Mouse (Mus musculus) kidney, postnatal 36 days (tissue): Measurements from ENCODE around the gene Nudt8.

Experiments used
- DNase-seq, 2 experiments: peaks; one replicate each; pipeline ENCODE4 v3.0.0; 2021 to 2022; ENCODE audit warnings: mixed read lengths in 2 of 2

Nudt8 gene

GRCm38 (mm10) chr19:3988066-3988465 is 12.3 kb upstream of the Nudt8 start:
- peak in 1 of 2 experiments; percentile 64 for DNase-seq

- peak in 1 of 2 experiments; percentile 48 for DNase-seq
These were observed 11.6 kb upstream of the Nudt8 start for GRCm38 (mm10) chr19:3988750-3989149.

- DNase-seq: no peak
These were observed 9.6 kb upstream of the Nudt8 start for GRCm38 (mm10) chr19:3990804-3991203.

- DNase-seq: peak in 1 of 2 experiments; percentile 71
These were observed 8.8 kb upstream of the Nudt8 start for GRCm38 (mm10) chr19:3991562-3991961.

- DNase-seq: no peak
These were observed 8.4 kb upstream of the Nudt8 start for GRCm38 (mm10) chr19:3991966-3992365.

GRCm38 (mm10) chr19:3992416-3992815 is 8.0 kb upstream of the Nudt8 start, which contains the start of gene Tbx10:
Gene Tbx10, plus strand, starts transcription at chr19:3992752.
- DNase-seq: peak in 1 of 2 experiments; percentile 68

GRCm38 (mm10) chr19:3994932-3995331 is 5.4 kb upstream of the Nudt8 start:
- no peak for DNase-seq

- DNase-seq: no peak
These were observed 4.9 kb upstream of the Nudt8 start for GRCm38 (mm10) chr19:3995505-3995904.

GRCm38 (mm10) chr19:3996106-3996505 is 4.3 kb upstream of the Nudt8 start:
- no peak for DNase-seq

GRCm38 (mm10) chr19:3996747-3997146 is 3.6 kb upstream of the Nudt8 start:
- peak; percentile 59 to 66 for DNase-seq

GRCm38 (mm10) chr19:3997231-3997630 is 3.1 kb upstream of the Nudt8 start:
- DNase-seq: peak in 1 of 2 experiments; percentile 51

GRCm38 (mm10) chr19:3998335-3998734 is 2.0 kb upstream of the Nudt8 start:
- DNase-seq: no peak

GRCm38 (mm10) chr19:3999121-3999730 is 1.2 kb upstream of the Nudt8 start:
- no peak for DNase-seq

GRCm38 (mm10) chr19:4000949-4001525 is 657 bp downstream of the Nudt8 start:
- peak in 1 of 2 experiments; percentile 36 for DNase-seq

- DNase-seq: no peak
These were observed 1.4 kb downstream of the Nudt8 start for GRCm38 (mm10) chr19:4001752-4002151.

- no peak for DNase-seq
These were observed 2.7 kb downstream of the Nudt8 start, which contains the start of gene Doc2g for GRCm38 (mm10) chr19:4003112-4003511. Gene Doc2g, plus strand, starts transcription at chr19:4003313.

GRCm38 (mm10) chr19:4003641-4004040 is 3.3 kb downstream of the Nudt8 start:
- no peak for DNase-seq

- no peak for DNase-seq
These were observed 4.0 kb downstream of the Nudt8 start for GRCm38 (mm10) chr19:4004331-4004730.

GRCm38 (mm10) chr19:4005091-4005490 is 4.7 kb downstream of the Nudt8 start:
- no peak for DNase-seq

- DNase-seq: no peak
These were observed 5.6 kb downstream of the Nudt8 start for GRCm38 (mm10) chr19:4005971-4006370.

GRCm38 (mm10) chr19:4011086-4011485 is 10.7 kb downstream of the Nudt8 start:
- DNase-seq: no peak

GRCm38 (mm10) chr19:4012432-4013022 is 12.1 kb downstream of the Nudt8 start, which contains the start of gene Ndufv1:
Gene Ndufv1, minus strand, starts transcription at chr19:4012806.
- DNase-seq: peak; percentile 99

GRCm38 (mm10) chr19:4013066-4013465 is 12.7 kb downstream of the Nudt8 start:
- DNase-seq: no peak

GRCm38 (mm10) chr19:4014802-4015201 is 14.4 kb downstream of the Nudt8 start:
- no peak for DNase-seq
